Mouse (Mus musculus): ENCODE results near the gene Dus3l.

GRCm38 (mm10) chr17:56757416-56758123, 7.0 kb upstream of the Dus3l start, which contains the start of gene Nrtn:
- TF ChIP-seq CTCF (conservative IDR thresholded peaks at IDR 0.05; ENCODE audit: low read length) (no peak), POU5F1 (IDR thresholded peaks at IDR 0.05; ENCODE audit: borderline replicate concordance, low read length) (no peak)
